Mouse (Mus musculus): ENCODE data around the gene Cadm1. TPM values are rescaled to one million over a fixed set of nuclear protein-coding genes. Genes with fewer than 3 reads are reported as not detected.

The Cadm1 gene
- polyA plus RNA-seq, 1 experiment = 1.4 TPM

DNA sequence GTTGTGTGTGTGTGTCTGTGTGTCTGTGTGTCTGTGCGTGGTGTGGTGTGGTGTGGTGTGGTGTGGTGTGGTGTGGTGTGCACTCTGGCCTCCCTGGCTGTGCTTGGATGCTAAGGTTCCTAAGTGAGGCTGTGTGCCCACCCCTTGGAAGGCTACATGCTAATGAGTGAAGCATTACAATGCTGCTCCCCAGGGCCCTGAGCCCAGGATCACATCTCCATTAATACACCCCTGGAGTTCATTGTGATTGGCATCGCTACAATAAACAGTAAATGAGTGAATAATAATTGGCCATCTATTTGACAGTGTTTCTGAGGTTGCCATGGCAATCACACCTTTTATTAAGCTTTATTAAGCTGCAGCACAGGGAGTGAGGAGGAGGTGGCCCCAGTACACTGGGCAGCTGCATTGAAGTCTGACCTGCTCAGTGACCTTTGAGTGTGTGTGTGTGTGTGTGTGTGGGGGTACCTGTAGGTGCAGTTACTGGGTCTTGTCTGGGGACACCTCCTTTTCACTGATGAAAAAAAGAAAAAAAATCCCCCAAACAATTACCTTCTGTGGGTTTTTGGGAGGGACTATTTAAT lies 374.5 kb downstream of the Cadm1 start:
- Histone ChIP-seq H3K36me3 (ENCODE audit: control insufficient read depth, insufficient read depth, low read length) (no peaks in the 10 kb centered on the region), H3K4me1 (ENCODE audit: control insufficient read depth, insufficient read depth, insufficient read length, low read length) (no peaks in the 10 kb centered on the region), H3K27ac (ENCODE audit: insufficient read depth, low read depth, low read length) (no peak overlapping the region), H3K27me3 (ENCODE audit: control insufficient read depth, insufficient read depth, low read length) (no peaks in the 10 kb centered on the region), H3K4me3 (ENCODE audit: low read depth, low read length) (no peak overlapping the region)
- no peak for TF ChIP-seq POLR2A (IDR thresholded peaks at IDR 0.05; ENCODE audit: low read depth, low read length)
- WGBS = 83% methylated on average over 2 of the region's 2 CpGs

DNA sequence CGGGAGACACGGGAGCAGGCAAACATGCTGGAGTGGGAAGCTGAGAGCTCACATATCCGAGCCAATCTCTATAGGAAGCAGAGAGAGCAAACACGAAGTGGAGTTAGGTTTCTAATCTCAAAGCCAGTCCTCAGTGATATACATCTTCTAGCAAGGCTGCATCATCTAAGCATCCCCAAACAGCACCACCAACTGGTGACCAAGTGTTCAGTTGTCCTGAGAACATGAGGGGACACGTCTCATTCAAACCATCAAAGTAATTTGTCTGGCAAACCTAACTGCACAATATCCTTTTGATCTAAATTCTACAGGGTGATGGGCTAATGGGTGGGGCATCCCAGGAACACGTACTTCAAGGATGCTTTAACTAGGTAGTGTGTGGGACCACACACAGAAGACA lies 376.5 kb downstream of the Cadm1 start:
- H3K36me3 ChIP-seq (ENCODE audit: control insufficient read depth, insufficient read depth, low read length) = no peaks in the 10 kb centered on the region
- TF ChIP-seq POLR2A (IDR thresholded peaks at IDR 0.05; ENCODE audit: low read depth, low read length) = no peak
- no peak for TF ChIP-seq CTCF (IDR thresholded peaks at IDR 0.05; ENCODE audit: extremely low read depth, insufficient read length, insufficient replicate concordance, low read depth, low read length)
- no peaks in the 10 kb centered on the region for H3K27me3 ChIP-seq (ENCODE audit: control insufficient read depth, insufficient read depth, low read length)
- no peak overlapping the region for H3K27ac ChIP-seq (ENCODE audit: insufficient read depth, low read depth, low read length)
- 38% methylated on average over 6 of the region's 6 CpGs for WGBS
- no peaks in the 10 kb centered on the region for H3K4me1 ChIP-seq (ENCODE audit: control insufficient read depth, insufficient read depth, insufficient read length, low read length)
- H3K4me3 ChIP-seq (ENCODE audit: low read depth, low read length) = no peak overlapping the region
